Mouse (Mus musculus): ENCODE results near the gene AI854703.

The AI854703 gene

GRCm38 (mm10) chr6:48665471-48665870 lies 38.9 kb downstream of the AI854703 start:
- DNase-seq, result no peak

GRCm38 (mm10) chr6:48666159-48666586 lies 39.6 kb downstream of the AI854703 start:
- DNase-seq, result no peak

GRCm38 (mm10) chr6:48668022-48668421 lies 41.5 kb downstream of the AI854703 start:
- DNase-seq, result no peak

- DNase-seq, result no peak
Observed at GRCm38 (mm10) chr6:48669446-48669969, 42.9 kb downstream of the AI854703 start.

- no peak for DNase-seq
Observed at GRCm38 (mm10) chr6:48674291-48675058, 47.9 kb downstream of the AI854703 start.

GRCm38 (mm10) chr6:48675400-48675930 lies 48.9 kb downstream of the AI854703 start:
- no peak for DNase-seq

- DNase-seq, result no peak
Observed at GRCm38 (mm10) chr6:48675931-48676859, 49.6 kb downstream of the AI854703 start, which contains the start of gene Gimap9. Gene Gimap9 (plus strand): TSS chr6:48676129.

- DNase-seq, result no peak
Observed at GRCm38 (mm10) chr6:48676860-48677415, 50.4 kb downstream of the AI854703 start.

GRCm38 (mm10) chr6:48677492-48678345 lies 51.2 kb downstream of the AI854703 start:
- no peak for DNase-seq

GRCm38 (mm10) chr6:48678391-48678790 lies 51.8 kb downstream of the AI854703 start:
- no peak for DNase-seq

- no peak for DNase-seq
Observed at GRCm38 (mm10) chr6:48679701-48680100, 53.1 kb downstream of the AI854703 start.

- DNase-seq, result no peak
Observed at GRCm38 (mm10) chr6:48680421-48680820, 53.9 kb downstream of the AI854703 start.

- no peak for DNase-seq
Observed at GRCm38 (mm10) chr6:48681472-48682090, 55.0 kb downstream of the AI854703 start.

GRCm38 (mm10) chr6:48682271-48682670 lies 55.7 kb downstream of the AI854703 start:
- no peak for DNase-seq

Measured in cerebellum, adult 9-10 months (tissue).